Mouse (Mus musculus): Measurements from ENCODE around the gene Vgf. TPM values are rescaled to one million over a fixed set of nuclear protein-coding genes. Genes with fewer than 3 reads are reported as not detected.

The Vgf gene
- 1.2 and 2.5 TPM in 2 replicates for polyA plus RNA-seq (2016; fragmentation: Nextera tagmentation; extraction: Ambion mirVana)

- no peaks in the 10 kb centered on the region for H3K36me3 ChIP-seq
- H3K9me3 ChIP-seq: no peaks in the 10 kb centered on the region
- no peak within 1 kb of the TSS for H3K9ac ChIP-seq
- H3K4me3 ChIP-seq: no peak within 1 kb of the TSS
- peaks cover 23% of the 10 kb centered on the region for H3K4me1 ChIP-seq
- H3K27ac ChIP-seq: no peak within 1 kb of the TSS
- H3K4me2 ChIP-seq (replicated peaks): 0 out of 2 replicates have a peak within 1 kb of the TSS, but pooled peaks have one; percentile 8
- peaks cover 72% of the 10 kb centered on the region for H3K27me3 ChIP-seq
- 27% methylated on average over 3 of the region's 4 CpGs for WGBS
- no peak for ATAC-seq (ENCODE audit: insufficient number of reproducible peaks, insufficient read depth, low FRiP score, low TSS enrichment)
Measured at GRCm38 (mm10) chr5:137026092-137026491, at the start of gene Vgf. Gene Vgf (plus strand): TSS chr5:137026392.

- ATAC-seq (ENCODE audit: insufficient number of reproducible peaks, insufficient read depth, low FRiP score, low TSS enrichment): no peak
- Histone ChIP-seq H3K4me1 (0 out of 2 replicates have a peak, but pooled peaks cover 3% of the 10 kb centered on the region), H3K4me2 (replicated peaks) (no peak overlapping the region), H3K9me3 (no peaks in the 10 kb centered on the region), H3K27me3 (no peaks in the 10 kb centered on the region), H3K4me3 (no peak overlapping the region), H3K9ac (no peak overlapping the region), H3K27ac (no peak overlapping the region), H3K36me3 (peaks cover 25% of the 10 kb centered on the region)
- WGBS: 59% methylated on average over 4 of the region's 4 CpGs
Measured at GRCm38 (mm10) chr5:136977769-136978168, 48.4 kb upstream of the Vgf start.

GRCm38 (mm10) chr5:136979762-136980161, 46.4 kb upstream of the Vgf start:
- Histone ChIP-seq H3K4me2 (replicated peaks) (no peak overlapping the region), H3K9me3 (no peaks in the 10 kb centered on the region), H3K36me3 (peaks cover 35% of the 10 kb centered on the region), H3K4me3 (no peak overlapping the region), H3K27ac (no peak overlapping the region), H3K4me1 (0 out of 2 replicates have a peak, but pooled peaks cover 3% of the 10 kb centered on the region), H3K27me3 (no peaks in the 10 kb centered on the region), H3K9ac (no peak overlapping the region)
- no peak for ATAC-seq (ENCODE audit: insufficient number of reproducible peaks, insufficient read depth, low FRiP score, low TSS enrichment)
- WGBS: 55% methylated on average over 2 of the region's 2 CpGs

GRCm38 (mm10) chr5:136980974-136981373, 45.2 kb upstream of the Vgf start:
- no peak for ATAC-seq (ENCODE audit: insufficient number of reproducible peaks, insufficient read depth, low FRiP score, low TSS enrichment)
- H3K36me3 ChIP-seq: peaks cover 35% of the 10 kb centered on the region
- 85% methylated on average over 8 of the region's 8 CpGs for WGBS

GRCm38 (mm10) chr5:136982338-136982930, 43.8 kb upstream of the Vgf start:
- no peaks in the 10 kb centered on the region for H3K27me3 ChIP-seq
- no peak overlapping the region for H3K27ac ChIP-seq
- ATAC-seq (ENCODE audit: insufficient number of reproducible peaks, insufficient read depth, low FRiP score, low TSS enrichment): no peak
- no peak overlapping the region for H3K4me2 ChIP-seq (replicated peaks)
- peaks cover 8% of the 10 kb centered on the region; the same call in 1 of the 2 replicates for H3K4me1 ChIP-seq
- H3K9ac ChIP-seq: no peak overlapping the region
- H3K9me3 ChIP-seq: no peaks in the 10 kb centered on the region
- no peak overlapping the region for H3K4me3 ChIP-seq
- H3K36me3 ChIP-seq: peaks cover 35% of the 10 kb centered on the region
- 45% methylated on average over 15 of the region's 16 CpGs for WGBS

More at GRCm38 (mm10) chr5:136980974-136981373, 45.2 kb upstream of the Vgf start:
- H3K4me1 ChIP-seq: peaks cover 4% of the 10 kb centered on the region; the same call in 1 of the 2 replicates
- H3K4me3 ChIP-seq: no peak overlapping the region
- no peaks in the 10 kb centered on the region for H3K27me3 ChIP-seq
- no peak overlapping the region for H3K9ac ChIP-seq
- no peak overlapping the region for H3K4me2 ChIP-seq (replicated peaks)
- no peak overlapping the region for H3K27ac ChIP-seq
- no peaks in the 10 kb centered on the region for H3K9me3 ChIP-seq

GRCm38 (mm10) chr5:136984828-136985227, 41.4 kb upstream of the Vgf start:
- Histone ChIP-seq H3K4me1 (peaks cover 19% of the 10 kb centered on the region; the same call in 1 of the 2 replicates), H3K9ac (no peak overlapping the region), H3K27me3 (no peaks in the 10 kb centered on the region), H3K27ac (no peak overlapping the region), H3K4me2 (replicated peaks) (no peak overlapping the region), H3K36me3 (peaks cover 40% of the 10 kb centered on the region), H3K9me3 (no peaks in the 10 kb centered on the region), H3K4me3 (no peak overlapping the region)
- ATAC-seq (ENCODE audit: insufficient number of reproducible peaks, insufficient read depth, low FRiP score, low TSS enrichment): no peak
- 50% methylated on average over 14 of the region's 14 CpGs for WGBS

- Histone ChIP-seq H3K4me3 (peak within 1 kb of the TSS; percentile 84), H3K4me2 (replicated peaks) (peak within 1 kb of the TSS; percentile 77), H3K27me3 (no peaks in the 10 kb centered on the region), H3K4me1 (peaks cover 19% of the 10 kb centered on the region; the same call in 1 of the 2 replicates), H3K27ac (peak within 1 kb of the TSS; percentile 98), H3K9ac (peak within 1 kb of the TSS; percentile 90), H3K36me3 (peaks cover 45% of the 10 kb centered on the region), H3K9me3 (no peaks in the 10 kb centered on the region)
- under 1% methylated on average over 26 of the region's 26 CpGs for WGBS
- peak; percentile 85 for ATAC-seq (ENCODE audit: insufficient number of reproducible peaks, insufficient read depth, low FRiP score, low TSS enrichment)
Measured at GRCm38 (mm10) chr5:136986695-136987137, 39.5 kb upstream of the Vgf start, which contains the start of gene Plod3. Gene Plod3 (plus strand): TSS chr5:136987019.

- peak overlapping the region; percentile 77 for H3K4me2 ChIP-seq (replicated peaks)
- peak; percentile 65 for ATAC-seq (ENCODE audit: insufficient number of reproducible peaks, insufficient read depth, low FRiP score, low TSS enrichment)
- H3K9ac ChIP-seq: peak overlapping the region; percentile 90
- no peaks in the 10 kb centered on the region for H3K27me3 ChIP-seq
- peak overlapping the region; percentile 84 for H3K4me3 ChIP-seq
- H3K36me3 ChIP-seq: peaks cover 46% of the 10 kb centered on the region
- H3K27ac ChIP-seq: peak overlapping the region; percentile 98
- no peaks in the 10 kb centered on the region for H3K9me3 ChIP-seq
- peaks cover 18% of the 10 kb centered on the region; the same call in 1 of the 2 replicates for H3K4me1 ChIP-seq
- under 1% methylated on average over 67 of the region's 67 CpGs for WGBS
Measured at GRCm38 (mm10) chr5:136987138-136987933, 38.9 kb upstream of the Vgf start.

GRCm38 (mm10) chr5:136987934-136988271, 38.3 kb upstream of the Vgf start, which contains the start of gene Znhit1:
Gene Znhit1 (minus strand): TSS chr5:136988021.
- Histone ChIP-seq H3K4me3 (peak within 1 kb of the TSS; percentile 84), H3K4me1 (peaks cover 16% of the 10 kb centered on the region; the same call in 1 of the 2 replicates), H3K27me3 (no peaks in the 10 kb centered on the region), H3K9ac (peak within 1 kb of the TSS; percentile 90), H3K9me3 (no peaks in the 10 kb centered on the region), H3K27ac (peak within 1 kb of the TSS; percentile 98), H3K36me3 (peaks cover 50% of the 10 kb centered on the region), H3K4me2 (replicated peaks) (peak within 1 kb of the TSS; percentile 77)
- ATAC-seq (ENCODE audit: insufficient number of reproducible peaks, insufficient read depth, low FRiP score, low TSS enrichment): no peak
- 5% methylated on average over 12 of the region's 12 CpGs for WGBS

GRCm38 (mm10) chr5:136988420-136988819, 37.8 kb upstream of the Vgf start:
- 69% methylated on average over 7 of the region's 7 CpGs for WGBS
- H3K4me3 ChIP-seq: peak overlapping the region; percentile 84
- H3K4me2 ChIP-seq (replicated peaks): peak overlapping the region; percentile 77
- no peaks in the 10 kb centered on the region for H3K9me3 ChIP-seq
- H3K27ac ChIP-seq: no peak overlapping the region
- peak overlapping the region; percentile 90 for H3K9ac ChIP-seq
- H3K4me1 ChIP-seq: peaks cover 16% of the 10 kb centered on the region; the same call in 1 of the 2 replicates
- no peak for ATAC-seq (ENCODE audit: insufficient number of reproducible peaks, insufficient read depth, low FRiP score, low TSS enrichment)
- H3K36me3 ChIP-seq: peaks cover 56% of the 10 kb centered on the region
- H3K27me3 ChIP-seq: no peaks in the 10 kb centered on the region

- no peak for ATAC-seq (ENCODE audit: insufficient number of reproducible peaks, insufficient read depth, low FRiP score, low TSS enrichment)
- Histone ChIP-seq H3K9ac (no peak overlapping the region), H3K4me2 (replicated peaks) (no peak overlapping the region), H3K36me3 (peaks cover 60% of the 10 kb centered on the region), H3K9me3 (no peaks in the 10 kb centered on the region), H3K27ac (no peak overlapping the region), H3K4me3 (no peak overlapping the region), H3K27me3 (no peaks in the 10 kb centered on the region), H3K4me1 (peaks cover 16% of the 10 kb centered on the region; the same call in 1 of the 2 replicates)
- 86% methylated on average over 6 of the region's 6 CpGs for WGBS
Measured at GRCm38 (mm10) chr5:136989801-136990200, 36.4 kb upstream of the Vgf start.
